Mouse (Mus musculus): Measurements from ENCODE around the gene Rmnd5a.

- no peak for TF ChIP-seq CTCF (IDR thresholded peaks at IDR 0.05; ENCODE audit: insufficient read depth, low read depth, low read length)
- TF ChIP-seq POLR2A (IDR thresholded peaks at IDR 0.05; ENCODE audit: insufficient read depth, low read depth, low read length): no peak
Measured at GRCm38 (mm10) chr6:71439506-71440216, 776 bp downstream of the Rmnd5a start.

Measured in olfactory bulb, adult 2 months (tissue).